Mouse (Mus musculus) midbrain, embryonic 16.5 days (tissue): Measurements from ENCODE around the gene Eps8. TPM values are rescaled to one million over a fixed set of nuclear protein-coding genes. Genes with fewer than 3 reads are reported as not detected.

Experiments
- ATAC-seq: fragments of 200-750 bp; cut with Nextera tagmentation; 2 replicates; pipeline ENCODE4 v1.8.0; 2017; ENCODE audit warnings: moderate TSS enrichment
- H3K27ac ChIP-seq: fragments of 300-500 bp; sonication (generic); 2 replicates; pipeline ENCODE4 v1.5.1; 2014; ENCODE audit warnings: mild to moderate bottlenecking, low read length, mixed read lengths
- H3K27me3 ChIP-seq: fragments of 300-500 bp; sonication (generic); 2 replicates; pipeline ENCODE4 v1.6.1; 2014; ENCODE audit warnings: low read depth, low read length, mixed read lengths; ENCODE audit not compliant: control insufficient read depth, insufficient read depth
- H3K36me3 ChIP-seq: fragments of 300-500 bp; sonication (generic); 2 replicates; pipeline ENCODE4 v1.6.1; 2014; ENCODE audit warnings: mild to moderate bottlenecking, low read length, moderate library complexity, mixed read lengths; ENCODE audit not compliant: control insufficient read depth, insufficient read depth
- H3K4me1 ChIP-seq: fragments of 300-500 bp; sonication (generic); 2 replicates; pipeline ENCODE4 v1.6.1; 2014; ENCODE audit warnings: mild to moderate bottlenecking, low read length, mixed read lengths; ENCODE audit not compliant: control insufficient read depth, insufficient read depth
- H3K4me2 ChIP-seq: fragments of 300-500 bp; sonication (generic); 2 replicates; pipeline ENCODE4 v1.6.1; 2014; ENCODE audit warnings: mild to moderate bottlenecking, low read length, mixed read lengths
- H3K4me3 ChIP-seq: fragments of 300-500 bp; sonication (generic); 2 replicates; pipeline ENCODE4 v1.5.1; 2014; ENCODE audit warnings: low read depth, mild to moderate bottlenecking, low read length, moderate library complexity, mixed read lengths
- H3K9ac ChIP-seq: fragments of 300-500 bp; sonication (generic); 2 replicates; pipeline ENCODE4 v1.6.1; 2014; ENCODE audit warnings: low read depth, low read length, mixed read lengths
- H3K9me3 ChIP-seq: fragments of 300-500 bp; sonication (generic); replicated peaks from 2 replicates; pipeline ENCODE4 v1.6.1; 2014; ENCODE audit warnings: mild to moderate bottlenecking, low read length, mixed read lengths; ENCODE audit not compliant: control insufficient read depth, poor library complexity, severe bottlenecking
- WGBS: fragments of 180-500 bp; shearing (Covaris S2); extraction: QIAGEN DNeasy Blood & Tissue Kit; methylation state at CpG from one replicate; pipeline ENCODE4 v1.1.7; 2014; 5-methylcytosine and 5-hydroxymethylcytosine counted together
- polyA plus RNA-seq: library from polyadenylated mRNA; unstranded; fragments of >200 nt; fragmentation: Nextera tagmentation; extraction: Ambion mirVana; gene quantifications from 2 replicates; pipeline ENCODE4 v1.2.1, GENCODE M21; 2015

Eps8 gene
- polyA plus RNA-seq, 1 experiment from 2014 or later: 26.4 TPM

DNA sequence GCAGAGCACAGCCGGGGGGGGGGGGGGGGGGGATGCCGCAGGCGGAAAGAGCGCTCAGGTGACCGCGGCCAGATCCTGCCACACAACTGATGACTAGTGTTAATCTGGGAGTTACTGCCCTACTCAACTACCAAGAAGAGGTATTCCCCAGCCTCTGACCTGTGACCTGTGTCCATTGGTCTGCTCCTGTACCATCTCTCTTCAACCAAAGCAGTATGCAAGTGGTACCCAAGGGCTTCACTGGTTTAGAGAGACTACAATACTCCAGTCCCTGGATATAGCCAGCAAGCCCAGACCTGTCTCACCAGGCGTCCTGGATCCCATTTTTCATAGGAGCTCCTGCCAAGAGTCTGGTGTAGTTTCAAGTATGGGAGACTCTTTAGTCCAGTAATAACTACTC, 5.1 kb downstream of the Eps8 start:
- peaks cover 3% of the 10 kb centered on the region; the same call in 1 of the 2 replicates for H3K27me3 ChIP-seq

DNA sequence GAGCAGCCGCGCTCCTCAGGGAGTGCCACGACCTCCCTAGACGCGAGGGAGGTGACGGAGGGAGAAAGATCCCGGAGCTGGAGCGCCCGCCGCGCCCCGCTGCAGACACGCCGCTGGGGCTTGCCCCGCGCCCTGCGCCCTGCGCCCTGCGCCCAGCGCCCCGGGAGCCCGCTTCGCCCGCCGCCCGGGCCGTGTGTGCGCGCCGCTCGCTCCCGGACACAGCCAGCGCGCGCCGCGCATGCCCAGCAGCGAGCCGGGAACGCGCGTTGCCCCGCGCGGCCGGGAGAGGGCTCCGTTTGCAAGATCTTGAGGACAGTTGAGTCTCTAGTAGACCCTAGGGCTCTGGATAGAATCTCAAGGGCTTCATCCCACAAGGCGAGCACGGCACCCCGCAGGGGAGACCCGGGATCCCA, 5.6 kb downstream of the Eps8 start:
- H3K9ac ChIP-seq: peak overlapping the region; percentile 87
- H3K4me2 ChIP-seq: peak overlapping the region; percentile 89
- no peaks in the 10 kb centered on the region for H3K9me3 ChIP-seq
- no peak overlapping the region for H3K27ac ChIP-seq
- peak overlapping the region; percentile 90 for H3K4me3 ChIP-seq
- ATAC-seq: peak; percentile 91
- no peaks in the 10 kb centered on the region for H3K36me3 ChIP-seq
- peaks cover 3% of the 10 kb centered on the region; the same call in 1 of the 2 replicates for H3K27me3 ChIP-seq
- peaks cover 16% of the 10 kb centered on the region for H3K4me1 ChIP-seq
- WGBS: 0% methylated on average over 38 of the region's 51 CpGs

More for the DNA sequence above, 5.1 kb downstream of the Eps8 start:
- Histone ChIP-seq H3K9me3 (no peaks in the 10 kb centered on the region), H3K4me1 (peaks cover 16% of the 10 kb centered on the region), H3K4me3 (peak overlapping the region; percentile 90), H3K36me3 (no peaks in the 10 kb centered on the region), H3K9ac (peak overlapping the region; percentile 87), H3K27ac (no peak overlapping the region), H3K4me2 (peak overlapping the region; percentile 89)
- WGBS: 39% methylated on average over 4 of the region's 7 CpGs
- ATAC-seq: peak; percentile 53

DNA sequence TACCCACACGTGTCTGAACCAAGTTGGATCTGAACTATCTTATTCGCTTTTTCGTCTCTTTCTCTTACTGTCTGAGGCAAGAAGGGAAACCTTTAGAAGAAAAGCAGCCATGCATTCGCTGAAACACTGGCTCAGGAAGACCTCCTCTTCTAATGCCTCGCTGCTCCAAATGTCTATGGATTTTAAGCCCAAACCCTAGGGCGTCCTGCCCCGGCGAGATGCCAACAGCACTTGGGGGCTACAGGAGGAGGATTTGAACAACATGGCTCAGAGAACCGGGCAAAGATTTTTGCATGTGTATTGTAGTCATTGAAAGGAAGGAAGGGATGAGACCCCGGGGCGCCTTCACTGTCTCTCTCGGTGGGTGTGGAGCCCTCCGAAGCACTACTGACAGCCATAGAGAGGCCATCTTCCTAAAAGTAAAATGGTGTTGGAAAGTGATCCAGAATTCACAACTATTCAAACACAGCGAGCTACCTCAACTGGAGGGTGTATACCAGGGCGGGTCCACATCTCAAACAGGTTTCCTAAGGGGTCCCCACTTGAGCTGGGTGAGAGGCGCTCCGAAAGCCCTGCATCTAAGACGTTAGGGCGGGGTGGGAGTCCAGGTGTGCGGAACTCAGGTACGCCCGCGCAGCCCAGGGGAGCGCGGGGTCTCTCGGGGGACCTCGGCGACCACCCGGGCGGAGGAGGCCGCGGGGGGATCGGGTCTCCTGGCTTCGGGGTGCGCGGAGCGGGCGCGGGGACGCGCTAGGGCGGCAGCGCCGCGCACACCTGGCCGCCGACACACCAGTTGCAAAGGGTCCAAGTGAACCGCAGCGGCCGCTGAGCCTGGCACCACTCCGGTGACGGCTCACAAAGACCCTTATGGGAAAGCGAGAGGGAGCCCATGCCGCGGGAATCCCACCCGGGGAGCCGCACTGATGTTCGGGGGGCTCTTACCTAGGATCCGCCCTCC, 6.3 kb downstream of the Eps8 start:
- Histone ChIP-seq H3K9me3 (no peaks in the 10 kb centered on the region), H3K27ac (no peak overlapping the region), H3K4me2 (peak overlapping the region; percentile 89), H3K4me1 (peaks cover 16% of the 10 kb centered on the region), H3K36me3 (no peaks in the 10 kb centered on the region), H3K9ac (peak overlapping the region; percentile 87), H3K4me3 (peak overlapping the region; percentile 90), H3K27me3 (peaks cover 3% of the 10 kb centered on the region; the same call in 1 of the 2 replicates)
- ATAC-seq: peak; percentile 76
- 1% methylated on average over 54 of the region's 59 CpGs for WGBS

DNA sequence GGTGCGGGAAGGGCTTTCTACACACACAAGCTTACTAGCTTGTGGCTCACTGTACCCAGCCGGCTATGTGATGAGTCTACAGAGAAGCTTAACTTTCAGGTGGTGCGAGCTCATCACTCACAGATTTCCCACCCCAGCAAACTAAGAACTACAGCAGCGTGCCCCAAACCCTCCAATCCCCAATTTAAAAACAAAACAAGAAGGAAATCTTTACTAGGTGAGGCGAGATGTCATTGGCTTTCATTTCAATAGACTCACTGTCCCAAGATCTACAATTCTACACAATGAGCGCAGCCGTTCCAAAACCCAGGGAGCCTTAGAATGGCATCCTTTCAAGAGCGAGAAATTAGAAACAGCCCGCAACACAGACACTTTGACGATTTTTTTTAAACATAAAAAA, 7.0 kb downstream of the Eps8 start:
- no peaks in the 10 kb centered on the region for H3K9me3 ChIP-seq
- peak overlapping the region; percentile 89 for H3K4me2 ChIP-seq
- peaks cover 16% of the 10 kb centered on the region for H3K4me1 ChIP-seq
- no peak overlapping the region for H3K27ac ChIP-seq
- H3K36me3 ChIP-seq: no peaks in the 10 kb centered on the region
- H3K4me3 ChIP-seq: peak overlapping the region; percentile 90
- WGBS: 7% methylated on average over 10 of the region's 10 CpGs
- H3K9ac ChIP-seq: peak overlapping the region; percentile 87
- no peak for ATAC-seq
- peaks cover 3% of the 10 kb centered on the region; the same call in 1 of the 2 replicates for H3K27me3 ChIP-seq

DNA sequence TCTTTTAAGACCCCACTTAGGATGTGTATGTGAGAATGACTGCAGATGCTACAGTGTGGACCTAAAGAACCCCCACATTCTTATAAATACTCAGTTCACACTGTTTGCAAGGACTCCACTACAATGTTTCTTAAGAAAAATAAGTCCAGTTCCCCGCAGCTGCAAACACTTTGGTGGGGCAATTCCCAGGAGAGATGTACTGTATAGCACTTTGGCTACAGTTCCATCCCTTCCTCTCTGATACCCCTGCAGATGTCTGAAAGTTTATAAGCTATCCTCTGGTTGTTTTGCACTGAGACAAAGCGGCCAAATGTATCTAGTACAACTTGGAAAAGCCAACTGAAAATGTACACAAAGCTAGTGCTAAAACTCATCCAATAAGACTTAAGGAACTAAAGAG, 8.0 kb downstream of the Eps8 start:
- no peak overlapping the region for H3K27ac ChIP-seq
- H3K4me2 ChIP-seq: no peak overlapping the region; the same call in 1 of the 2 replicates
- no peaks in the 10 kb centered on the region for H3K36me3 ChIP-seq
- WGBS: 86% methylated on average over 2 of the region's 2 CpGs
- no peak overlapping the region for H3K4me3 ChIP-seq
- ATAC-seq: no peak
- H3K27me3 ChIP-seq: peaks cover 3% of the 10 kb centered on the region; the same call in 1 of the 2 replicates
- H3K9ac ChIP-seq: no peak overlapping the region
- no peaks in the 10 kb centered on the region for H3K9me3 ChIP-seq
- peaks cover 16% of the 10 kb centered on the region for H3K4me1 ChIP-seq

- peaks cover 3% of the 10 kb centered on the region; the same call in 1 of the 2 replicates for H3K27me3 ChIP-seq
- no peak overlapping the region for H3K27ac ChIP-seq
- H3K4me1 ChIP-seq: peaks cover 16% of the 10 kb centered on the region
- no peak overlapping the region for H3K4me2 ChIP-seq
- H3K9me3 ChIP-seq: no peaks in the 10 kb centered on the region
- H3K4me3 ChIP-seq: no peak overlapping the region
- WGBS: 89% methylated on average over 5 of the region's 5 CpGs
- ATAC-seq: no peak
- no peaks in the 10 kb centered on the region for H3K36me3 ChIP-seq
- H3K9ac ChIP-seq: no peak overlapping the region
These were observed 9.8 kb downstream of the Eps8 start for GRCm38 (mm10) chr6:137644893-137645292.

GRCm38 (mm10) chr6:137643814-137644213, 10.9 kb downstream of the Eps8 start:
- H3K27ac ChIP-seq: no peak overlapping the region
- peaks cover 13% of the 10 kb centered on the region for H3K4me1 ChIP-seq
- no peak overlapping the region for H3K9ac ChIP-seq
- H3K27me3 ChIP-seq: peaks cover 3% of the 10 kb centered on the region; the same call in 1 of the 2 replicates
- no peaks in the 10 kb centered on the region for H3K9me3 ChIP-seq
- no peak overlapping the region for H3K4me3 ChIP-seq
- WGBS: 83% methylated on average over 4 of the region's 4 CpGs
- H3K4me2 ChIP-seq: no peak overlapping the region
- ATAC-seq: no peak
- H3K36me3 ChIP-seq: no peaks in the 10 kb centered on the region

- Histone ChIP-seq H3K9me3 (no peaks in the 10 kb centered on the region), H3K9ac (no peak overlapping the region), H3K4me3 (no peak overlapping the region), H3K4me2 (no peak overlapping the region), H3K4me1 (no peaks in the 10 kb centered on the region), H3K36me3 (no peaks in the 10 kb centered on the region), H3K27ac (no peak overlapping the region), H3K27me3 (peaks cover 2% of the 10 kb centered on the region; the same call in 1 of the 2 replicates)
- no peak for ATAC-seq
- WGBS: 84% methylated on average over 1 of the region's 1 CpGs
These were observed 13.0 kb downstream of the Eps8 start for GRCm38 (mm10) chr6:137641642-137642041.
